Mouse (Mus musculus) urinary bladder, postnatal 14 days (tissue): ENCODE measurements at regions not wholly inside any gene's neighbourhood (a gene's known extent, or its start where the extent isn't known, plus 50 kb on each side); places are given as distances from the start of the nearest gene placed in this dataset.

Experiments
- DNase-seq: peaks from one replicate; pipeline ENCODE4 v3.0.0; 2021; ENCODE audit warnings: low spot score

DNA sequence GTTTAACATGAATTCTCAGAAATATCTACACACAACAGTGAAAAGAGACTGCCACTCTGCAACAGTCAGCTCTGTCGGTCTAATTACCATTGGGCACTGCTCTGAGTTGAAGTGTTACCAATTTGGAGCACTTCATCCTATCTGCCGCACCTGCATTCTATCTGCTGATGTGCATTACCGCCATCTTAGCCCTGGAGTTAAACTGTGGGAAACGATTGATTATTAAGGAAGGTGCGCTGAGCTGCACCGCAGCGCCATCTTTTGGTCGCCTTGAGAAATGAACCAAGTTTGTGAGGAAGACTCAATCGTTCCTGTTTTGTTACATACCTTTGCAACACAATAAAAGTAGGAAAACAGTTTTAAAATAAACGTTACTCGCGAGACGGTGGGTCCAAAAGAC lies 110.5 kb downstream of the Rergl start:
- DNase-seq: no peak

DNA sequence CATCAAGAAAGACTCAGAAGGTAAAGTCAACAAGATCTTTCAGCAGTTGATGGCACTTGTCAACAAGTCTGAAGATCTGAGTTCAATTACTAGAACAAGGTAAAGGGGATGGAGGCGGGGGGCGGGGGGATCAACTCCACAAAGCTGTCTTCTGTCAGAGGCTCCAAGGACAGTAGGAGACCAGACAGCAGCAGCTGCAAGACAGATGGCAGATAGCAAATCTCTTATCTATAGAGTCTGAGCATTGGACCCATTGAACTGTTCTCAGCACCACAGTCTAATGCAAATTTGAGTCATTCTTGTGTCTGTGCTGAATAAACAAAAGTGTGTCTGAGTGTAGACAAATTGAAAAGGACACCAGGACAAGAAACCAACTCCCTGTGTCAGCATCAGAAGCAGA lies 150.8 kb downstream of the Rergl start:
- no peak for DNase-seq

DNA sequence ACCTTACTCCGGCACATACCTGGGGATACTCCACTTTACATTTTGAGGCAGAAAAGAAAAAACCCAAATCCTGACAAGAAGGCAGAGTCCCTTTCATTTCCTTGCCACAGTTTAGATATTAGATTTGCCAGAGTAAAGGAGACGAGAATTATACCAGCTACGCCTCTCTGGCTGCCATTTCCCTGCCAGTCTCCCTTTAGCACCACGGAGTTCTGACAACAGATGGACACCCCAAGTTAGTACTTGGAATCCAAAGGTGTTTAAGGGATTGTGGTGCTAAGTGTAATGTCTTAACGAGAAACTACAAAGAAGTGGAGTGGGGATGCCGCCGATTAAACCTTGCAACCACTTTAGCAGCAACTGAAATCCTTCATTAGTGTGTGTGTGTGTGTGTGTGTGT lies 176.6 kb downstream of the Rergl start:
- no peak for DNase-seq

DNA sequence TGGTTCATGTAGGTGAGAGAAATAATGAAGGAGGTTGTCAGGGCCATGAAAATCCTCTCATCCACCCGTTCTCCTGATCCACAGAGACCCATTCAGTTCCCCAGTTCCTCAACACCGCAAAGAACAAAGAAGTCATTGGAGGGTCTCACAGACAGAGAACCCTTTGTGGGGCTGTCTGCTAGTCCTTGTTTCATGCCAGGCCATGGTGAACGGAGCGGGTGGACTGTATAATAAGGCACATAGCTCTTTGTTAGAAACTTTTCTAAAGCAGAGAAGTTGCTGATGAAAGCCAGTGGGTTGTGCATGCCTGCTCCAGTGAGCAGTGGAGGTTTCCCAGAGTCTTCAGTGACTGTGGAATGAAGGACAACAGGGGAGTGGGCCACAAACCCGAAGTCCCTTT lies 194.1 kb downstream of the Rergl start:
- no peak for DNase-seq

DNA sequence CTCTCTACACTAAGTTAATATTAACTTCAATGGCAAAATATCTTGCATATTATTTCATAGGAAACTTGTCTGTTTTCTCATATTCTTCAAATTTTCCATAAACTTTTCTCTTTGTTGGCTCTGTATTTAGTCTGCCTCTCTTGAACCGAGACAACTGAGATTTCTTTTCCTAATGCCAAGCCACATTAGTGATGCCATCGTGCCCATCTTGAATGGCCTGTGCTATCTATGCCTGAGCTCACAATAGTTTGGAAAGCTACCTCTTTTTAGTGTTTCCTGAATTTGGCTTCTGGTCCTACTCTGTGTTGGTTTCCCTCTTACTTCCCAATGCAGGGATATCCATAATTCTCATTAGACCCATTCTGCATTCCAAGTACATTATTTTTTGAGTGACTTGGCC lies 197.5 kb downstream of the Rergl start:
- no peak for DNase-seq

DNA sequence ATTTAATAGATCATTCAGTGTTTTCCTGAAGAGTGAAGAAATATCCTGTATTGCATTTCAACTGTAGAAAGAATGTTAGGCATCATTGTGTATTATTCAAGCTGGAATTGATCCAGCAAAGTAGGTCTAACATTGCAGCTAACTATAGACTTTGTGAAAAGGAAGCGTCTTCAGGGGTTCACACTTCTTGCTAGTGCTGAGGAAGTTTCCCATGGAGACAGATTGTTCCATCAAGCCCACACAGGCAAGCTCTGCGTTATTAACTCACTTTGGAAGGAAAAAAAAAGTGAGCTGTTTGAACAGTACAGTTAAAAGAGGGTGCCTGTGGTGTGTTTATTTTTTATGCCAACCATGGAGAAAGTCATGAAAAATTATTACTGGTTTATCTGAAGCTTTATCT lies 206.1 kb downstream of the Rergl start:
- no peak for DNase-seq

DNA sequence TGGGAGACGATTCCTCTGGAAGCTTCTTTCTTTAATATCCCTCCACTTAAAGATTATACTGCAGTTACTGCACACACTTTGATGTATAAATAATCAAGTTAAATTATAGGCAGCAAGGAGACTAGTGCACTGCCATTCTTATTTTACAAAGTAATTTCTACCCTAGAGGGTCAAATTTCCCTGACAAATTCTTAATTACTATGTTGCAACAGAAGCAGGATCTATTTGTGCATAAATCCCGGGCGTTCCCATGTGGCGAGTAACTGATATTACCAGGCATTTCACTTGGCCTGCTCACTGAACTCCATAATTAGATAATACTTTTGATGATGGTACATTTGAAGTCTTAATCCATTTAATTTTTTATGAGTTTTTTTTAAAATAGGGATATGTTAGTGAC lies 222.7 kb downstream of the Rergl start:
- DNase-seq: no peak

DNA sequence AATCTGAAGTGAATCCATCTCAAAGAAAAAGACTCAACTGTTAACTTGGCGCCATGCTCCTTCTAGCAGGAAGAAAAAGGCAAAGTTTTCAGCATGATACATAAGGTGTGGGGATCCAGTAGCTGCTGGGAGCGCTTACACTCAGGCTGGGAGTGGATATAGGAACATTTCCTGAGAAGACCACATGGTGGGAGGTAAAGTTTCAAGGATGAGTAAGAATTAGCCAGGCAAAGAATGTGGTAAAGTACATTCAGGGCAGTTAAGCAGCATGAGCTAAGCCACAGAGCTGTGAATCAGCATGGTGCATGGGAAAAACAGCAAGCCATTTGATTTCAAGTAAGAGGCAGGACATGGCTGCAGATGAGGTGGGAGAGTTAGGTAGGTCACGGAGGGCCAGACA lies 226.3 kb downstream of the Rergl start:
- no peak for DNase-seq

DNA sequence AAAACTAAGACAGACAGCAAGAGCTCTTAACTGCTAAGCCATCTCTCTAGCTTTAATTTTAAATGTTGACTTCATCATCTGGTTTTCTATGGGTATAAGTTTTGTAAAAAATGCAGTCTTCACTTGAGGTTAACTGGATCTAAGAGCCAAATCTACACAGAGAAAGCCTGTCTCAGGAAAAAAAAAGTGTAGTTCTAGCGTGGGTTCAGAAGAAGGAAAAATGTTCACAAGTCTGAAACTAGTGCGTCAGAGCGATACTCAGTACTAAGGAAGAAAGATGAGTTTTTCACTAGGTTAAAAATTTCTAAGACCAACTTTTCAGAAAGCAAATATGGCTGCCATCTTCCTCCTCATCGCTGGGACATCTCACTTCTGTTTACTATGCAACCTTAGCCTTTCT lies 248.1 kb downstream of the Rergl start:
- no peak for DNase-seq

DNA sequence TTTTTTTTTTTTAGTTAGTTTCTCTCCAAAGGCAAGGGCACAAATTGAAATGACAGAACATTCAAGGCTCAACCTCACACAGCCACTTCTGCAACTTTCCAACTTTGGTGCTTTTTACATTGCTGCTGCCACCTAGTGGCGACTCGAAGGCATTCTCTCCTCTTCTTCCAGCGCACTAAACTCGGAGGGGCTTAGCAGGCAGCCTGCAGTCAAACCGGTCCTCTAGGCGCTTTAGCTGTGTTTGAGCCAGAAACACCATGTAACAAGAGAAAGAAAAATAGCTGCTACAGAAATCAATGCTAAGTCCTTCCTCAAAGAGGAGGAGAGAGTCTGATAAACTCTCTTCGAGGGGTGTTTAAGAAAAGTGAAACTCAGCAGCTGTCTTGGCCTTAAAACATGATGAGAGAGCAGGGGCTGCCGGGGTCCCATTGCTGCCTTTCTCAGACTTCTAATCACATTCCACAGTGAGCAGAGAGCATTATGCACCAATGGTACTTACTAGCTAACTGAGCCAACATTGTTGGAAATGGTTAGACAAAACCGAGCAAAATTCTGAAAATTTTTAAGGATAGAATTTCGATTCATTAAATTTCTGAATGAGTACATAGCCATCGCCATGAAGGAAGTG lies 252.7 kb downstream of the Rergl start:
- DNase-seq: peak; percentile 47

DNA sequence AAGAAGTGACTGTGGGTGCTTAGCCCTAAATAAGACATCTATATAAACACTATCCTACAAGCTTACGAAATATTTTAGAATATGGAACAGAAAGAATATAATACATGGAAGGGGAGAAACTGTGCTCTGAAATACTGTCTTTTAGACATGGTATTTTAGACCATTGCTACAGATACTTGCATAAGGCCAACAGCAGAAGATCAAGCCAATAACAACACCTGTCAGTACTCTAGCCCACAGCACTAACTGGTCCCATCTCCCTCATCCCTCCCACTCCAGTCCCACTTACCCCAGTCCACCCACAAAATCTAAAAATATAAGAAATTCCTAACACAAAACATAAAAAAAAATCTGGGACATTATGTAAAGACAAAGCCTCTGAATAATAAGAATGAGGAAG lies 275.6 kb downstream of the Rergl start:
- DNase-seq: no peak

DNA sequence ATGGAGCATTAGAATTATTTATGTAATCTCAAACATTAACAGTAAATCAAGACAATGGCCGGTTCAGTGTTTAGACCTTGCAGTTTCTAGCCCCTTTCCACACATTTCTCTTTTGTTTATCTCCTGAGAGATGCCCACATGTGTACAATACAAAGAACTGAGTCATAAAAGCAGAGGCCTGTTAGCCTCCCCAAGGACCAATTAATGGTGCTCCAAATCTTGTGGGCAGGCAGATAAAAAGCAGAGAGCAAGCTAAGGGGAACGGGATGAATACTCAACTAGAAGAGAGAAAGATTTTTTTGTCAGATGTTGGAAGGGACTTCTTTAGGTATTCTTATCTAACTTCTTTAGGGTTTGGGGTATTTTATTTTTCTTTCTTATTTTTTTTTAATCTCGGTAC lies 287.3 kb downstream of the Rergl start:
- no peak for DNase-seq

DNA sequence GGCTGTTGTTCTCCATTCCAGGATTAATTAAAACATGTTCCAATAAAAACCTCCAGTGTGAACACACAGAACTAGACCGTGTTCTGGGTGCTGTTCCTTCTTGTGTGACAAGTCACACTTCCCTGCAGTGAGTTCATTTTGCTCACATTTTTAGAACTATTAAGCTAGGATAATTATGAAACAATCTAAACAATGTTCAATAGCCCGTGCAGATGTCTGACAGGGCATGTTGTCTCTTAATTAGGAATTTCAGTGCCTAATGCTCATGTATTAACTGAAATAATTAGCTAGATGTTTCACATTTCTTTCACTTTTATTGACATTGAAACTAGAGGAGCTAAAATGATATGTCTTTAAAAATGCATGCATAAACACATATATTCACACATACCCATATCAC lies 291.5 kb downstream of the Rergl start:
- no peak for DNase-seq

DNA sequence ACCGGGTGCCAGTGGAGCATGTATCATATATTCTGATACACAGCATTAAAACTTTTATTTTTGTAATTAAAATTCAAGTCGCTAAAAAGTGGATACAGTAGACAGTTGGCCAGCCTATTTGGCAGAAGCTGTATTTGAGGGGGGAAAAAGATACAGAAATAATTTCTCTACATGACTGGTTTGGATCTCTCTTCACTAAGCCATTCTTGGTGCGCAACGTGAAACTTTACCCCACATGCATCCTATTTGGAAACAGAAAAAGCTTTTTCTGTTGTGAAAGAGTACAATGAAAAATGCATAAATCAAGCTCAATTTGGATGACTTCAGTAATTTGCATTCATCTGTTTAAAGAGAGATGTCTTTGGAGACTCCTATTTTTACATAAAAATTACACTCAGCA lies 303.2 kb downstream of the Rergl start:
- DNase-seq: no peak

DNA sequence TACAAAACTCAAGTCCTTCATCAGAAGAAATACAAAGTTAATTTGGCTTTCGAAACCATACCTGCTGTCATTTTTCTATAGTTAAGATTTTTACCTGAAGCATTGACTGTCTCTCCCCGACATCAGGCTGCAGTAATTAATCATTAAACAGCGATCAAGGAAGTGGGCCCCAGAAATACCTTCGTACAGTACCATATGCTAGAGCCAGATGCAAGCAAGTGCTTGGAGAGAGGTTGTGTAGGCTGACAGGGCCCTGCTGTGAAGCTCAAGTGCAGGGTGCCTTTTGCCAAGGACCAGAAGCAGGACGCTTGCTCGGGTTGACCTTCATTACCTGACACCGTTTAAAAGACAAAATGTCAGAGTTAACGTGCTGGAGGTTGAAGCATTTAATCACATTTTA lies 315.3 kb downstream of the Rergl start:
- DNase-seq: no peak

DNA sequence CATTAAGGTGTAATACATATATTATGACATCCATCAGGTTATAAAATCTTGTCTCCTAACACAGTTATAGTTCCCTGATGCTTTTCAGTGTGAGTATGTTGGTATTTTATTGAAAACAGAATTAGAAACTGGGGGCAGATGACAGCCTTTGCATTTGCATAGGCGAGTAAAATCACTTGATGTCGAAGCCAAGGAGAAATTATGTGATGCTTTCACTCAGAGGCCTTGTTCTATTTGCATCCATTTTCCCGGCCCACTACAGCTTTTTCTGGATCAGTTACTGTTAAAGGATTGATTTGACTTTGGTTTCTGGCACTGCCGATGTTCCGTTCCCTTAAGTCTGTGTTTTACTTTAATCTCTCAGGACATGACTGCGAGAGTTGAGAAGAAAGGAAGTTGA lies 341.4 kb downstream of the Rergl start:
- DNase-seq: no peak

DNA sequence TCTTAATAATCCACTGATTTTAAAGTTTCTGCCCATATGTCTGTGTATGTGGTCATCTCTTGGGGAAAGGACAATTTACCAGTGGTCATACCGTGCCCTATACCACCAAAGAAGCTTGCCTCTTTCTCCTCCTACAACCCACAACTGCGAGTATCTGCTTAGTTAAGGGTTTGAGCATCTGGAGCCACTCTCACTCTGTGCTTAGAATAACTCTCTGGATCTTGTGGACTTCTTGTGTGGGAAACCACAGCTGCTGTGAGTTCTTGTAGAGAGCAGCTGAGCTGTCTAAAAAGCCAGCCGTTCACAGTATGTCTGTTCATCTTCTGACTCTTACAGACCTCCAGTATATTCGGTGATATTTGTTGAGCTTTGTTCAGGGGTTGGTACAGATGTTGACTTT lies 342.0 kb downstream of the Rergl start:
- no peak for DNase-seq

DNA sequence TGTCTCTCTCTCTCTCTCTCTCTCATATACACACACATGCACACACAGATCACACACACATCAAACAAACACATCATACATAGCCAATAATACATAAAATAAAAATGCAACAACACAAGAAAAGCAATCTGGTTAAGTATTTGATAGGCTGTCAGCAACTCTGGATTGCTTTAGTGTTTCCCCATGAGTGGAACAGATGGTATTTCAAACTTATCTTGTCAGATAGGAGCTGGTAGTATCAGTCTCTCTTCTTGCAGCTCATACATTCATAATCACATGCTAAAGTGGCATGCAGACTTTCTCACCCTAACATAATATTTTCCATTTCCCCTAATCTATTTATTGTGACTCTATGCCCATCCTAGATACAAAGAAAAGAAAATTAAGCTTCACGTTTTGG lies 347.0 kb downstream of the Rergl start:
- DNase-seq: no peak

DNA sequence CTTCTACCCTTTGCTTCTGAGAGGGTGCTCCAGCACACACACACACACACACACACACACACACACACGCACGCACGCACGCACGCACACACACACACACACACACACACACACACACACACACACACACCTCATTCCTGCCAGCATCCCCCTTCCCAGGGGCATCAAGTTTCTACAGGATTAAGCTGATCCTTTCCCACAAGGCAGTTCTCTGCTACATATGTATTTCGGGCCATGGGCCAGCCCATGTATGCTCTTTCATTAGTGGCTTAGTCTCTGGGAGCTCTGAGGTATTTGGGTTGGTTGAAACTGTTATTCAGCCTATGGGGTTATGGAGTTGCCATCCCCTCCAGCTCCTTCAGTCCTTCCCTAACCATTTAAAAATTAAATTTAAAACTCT lies 366.1 kb downstream of the Rergl start:
- no peak for DNase-seq

DNA sequence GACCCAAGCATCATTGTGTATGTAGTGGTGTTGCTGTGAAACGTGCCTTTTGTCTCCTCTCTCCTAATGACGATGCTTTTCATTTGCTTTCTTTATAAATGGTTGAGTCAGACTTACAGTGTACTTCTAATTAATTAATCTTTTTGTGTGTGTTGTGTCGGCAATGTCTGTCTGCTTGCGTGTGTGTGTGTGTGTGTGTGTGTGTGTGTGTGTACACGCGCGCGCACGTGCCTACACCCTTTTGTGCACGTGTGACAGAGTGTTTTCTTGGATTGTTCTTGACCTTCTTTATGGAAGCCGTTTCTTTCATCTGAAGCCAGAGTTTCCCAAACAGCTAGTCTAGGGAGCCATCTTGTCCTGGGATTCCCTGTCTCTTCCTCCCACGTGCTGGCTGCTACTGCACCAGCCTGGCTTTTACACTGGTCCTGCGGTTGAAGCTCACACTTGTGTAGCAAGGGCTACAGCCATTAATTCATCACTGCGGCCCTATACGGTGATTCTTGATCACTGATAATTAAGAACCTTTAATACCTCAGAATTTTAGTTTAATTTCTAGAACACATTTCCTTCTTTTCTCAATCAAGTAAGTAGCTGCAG lies 369.6 kb downstream of the Rergl start:
- DNase-seq: no peak

DNA sequence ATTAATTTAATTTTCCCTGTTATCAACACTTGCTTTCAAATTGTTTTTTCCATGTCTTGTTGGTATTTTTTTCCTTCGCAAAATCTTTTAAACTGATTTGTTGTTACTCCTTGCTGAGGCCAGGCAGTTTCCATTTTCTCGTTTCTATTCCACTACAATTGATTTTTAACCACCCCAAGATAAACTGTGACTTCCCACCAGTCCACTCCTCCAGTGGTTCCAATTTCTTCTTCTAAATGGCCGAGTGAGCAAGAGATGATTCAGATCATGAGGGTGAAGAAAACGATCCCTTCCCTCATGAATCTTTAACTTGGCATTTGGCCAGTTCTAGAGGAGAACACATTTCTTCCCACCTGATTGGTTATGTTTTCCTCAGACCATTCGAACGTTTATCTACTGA lies 393.5 kb downstream of the Rergl start:
- DNase-seq: no peak

DNA sequence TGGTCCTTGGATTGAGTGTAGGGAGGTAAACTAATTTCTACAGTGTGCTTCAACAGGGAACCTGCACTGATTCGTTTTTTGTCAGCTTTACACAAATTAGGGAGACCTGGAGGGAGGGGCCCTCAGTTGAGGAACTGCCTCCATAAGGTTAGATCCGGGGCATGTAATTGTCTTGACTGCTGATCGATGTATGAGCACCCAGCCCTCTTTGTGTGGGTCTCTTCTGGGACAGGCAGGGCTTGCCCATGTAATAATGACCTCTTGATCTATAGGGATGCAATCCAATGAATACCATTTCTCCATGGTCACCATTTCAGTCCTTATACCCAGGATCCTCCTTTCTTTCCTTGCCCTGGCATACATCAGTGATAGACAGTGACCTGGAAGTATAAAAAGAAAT lies 398.4 kb downstream of the Rergl start:
- no peak for DNase-seq

DNA sequence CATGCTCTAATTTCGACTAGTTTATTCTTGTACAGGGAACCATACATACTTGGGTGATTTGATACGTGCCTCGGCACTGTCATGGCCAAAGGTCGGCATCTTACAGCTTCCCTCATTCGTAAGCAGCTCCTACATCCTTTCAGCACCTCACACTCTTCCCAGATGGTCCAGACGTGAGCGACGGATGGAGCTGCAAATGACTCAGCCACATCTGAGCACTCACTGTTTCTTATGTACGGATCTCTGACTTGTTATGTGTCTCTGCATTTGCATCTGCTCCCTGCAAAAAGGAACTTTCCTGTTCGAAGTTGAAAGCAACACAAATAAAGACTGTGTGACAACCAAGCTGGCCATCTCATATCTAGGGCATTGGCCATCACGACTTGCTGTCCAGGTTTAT lies 402.5 kb downstream of the Rergl start:
- no peak for DNase-seq

DNA sequence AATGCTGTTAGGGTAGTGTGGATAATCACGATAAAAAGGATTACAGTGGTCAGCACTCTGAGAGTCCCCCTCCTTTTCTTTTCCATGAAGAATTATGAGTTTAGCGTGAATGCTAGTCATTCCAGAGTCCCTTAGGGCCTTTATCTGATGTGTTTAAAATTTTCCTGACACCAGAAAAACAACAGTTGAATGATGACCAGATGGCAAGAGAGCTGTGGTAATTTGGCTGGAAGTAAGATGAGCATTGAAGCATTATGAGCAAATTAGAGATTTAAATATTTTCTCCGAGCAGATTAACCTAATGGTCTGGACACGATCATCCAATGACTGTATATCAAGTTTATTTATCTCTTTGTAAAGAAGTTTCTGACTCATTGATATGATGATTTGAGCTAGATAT lies 417.1 kb upstream of the Igbp1b start:
- DNase-seq: no peak

DNA sequence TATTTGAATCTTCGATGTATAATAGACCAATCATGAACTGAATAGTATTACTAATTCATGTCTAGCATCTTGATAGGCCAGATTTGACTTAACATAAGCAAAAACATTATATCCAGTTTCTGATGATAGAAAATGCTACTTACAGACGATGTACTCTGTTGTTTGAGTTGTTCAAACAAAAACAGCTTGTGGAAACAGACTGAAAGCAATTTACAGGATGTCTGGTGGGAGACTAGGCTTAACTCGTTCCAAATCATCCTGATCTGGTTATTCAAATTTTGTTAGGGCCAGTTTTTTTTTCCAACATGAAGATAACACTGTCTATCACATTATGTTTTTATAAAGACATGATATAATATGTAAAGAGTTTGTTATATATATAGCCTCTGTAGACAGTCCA lies 369.4 kb upstream of the Igbp1b start:
- no peak for DNase-seq
